Mouse (Mus musculus): Measurements from ENCODE around the gene Hoxb13.

DNA sequence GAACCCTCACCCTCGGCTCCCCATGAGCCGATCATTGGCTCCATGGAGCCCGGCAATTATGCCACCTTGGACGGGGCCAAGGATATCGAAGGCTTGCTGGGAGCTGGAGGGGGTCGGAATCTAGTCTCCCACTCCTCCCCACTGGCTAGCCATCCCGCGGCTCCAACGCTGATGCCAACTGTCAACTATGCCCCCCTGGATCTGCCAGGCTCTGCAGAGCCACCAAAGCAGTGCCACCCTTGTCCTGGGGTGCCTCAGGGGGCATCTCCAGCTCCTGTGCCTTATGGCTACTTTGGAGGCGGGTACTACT is 240 bp downstream of the Hoxb13 start:
- no peak for TF ChIP-seq CTCF (IDR thresholded peaks at IDR 0.05; ENCODE audit: borderline replicate concordance, insufficient read depth, low read depth, low read length)
- TF ChIP-seq POLR2A (IDR thresholded peaks at IDR 0.05; ENCODE audit: borderline replicate concordance, insufficient read depth, low read length) = no peak
